Mouse (Mus musculus) thymus, adult 2 months (tissue): ENCODE data around the gene Kcnd2. TPM values are rescaled to one million over a fixed set of nuclear protein-coding genes. Genes with fewer than 3 reads are reported as not detected.

ENCODE experiments used
- DNase-seq: peaks from one replicate; pipeline ENCODE4 v3.0.0; 2021
- H3K27ac ChIP-seq: fragments of 200-500 bp; 2 replicates; pipeline ENCODE4 v1.5.1; 2012; ENCODE audit warnings: low read length, control low read depth; ENCODE audit not compliant: control insufficient read depth, insufficient read depth
- H3K27me3 ChIP-seq: fragments of 200-500 bp; 2 replicates; pipeline ENCODE4 v1.6.1; 2012; ENCODE audit warnings: mild to moderate bottlenecking, low read length, moderate library complexity, mixed read lengths; ENCODE audit not compliant: control insufficient read depth, insufficient read depth
- H3K36me3 ChIP-seq: fragments of 200-500 bp; 2 replicates; pipeline ENCODE4 v1.6.1; 2012; ENCODE audit warnings: mild to moderate bottlenecking, low read length, moderate library complexity; ENCODE audit not compliant: control insufficient read depth, insufficient read depth
- H3K4me1 ChIP-seq: fragments of 200-500 bp; replicated peaks from 2 replicates; pipeline ENCODE4 v1.6.1; 2012; ENCODE audit warnings: low read length; ENCODE audit not compliant: control insufficient read depth, insufficient read depth
- H3K4me3 ChIP-seq: fragments of 200-500 bp; 2 replicates; pipeline ENCODE4 v1.5.1; 2012; ENCODE audit warnings: mild to moderate bottlenecking, low read length, control low read depth, moderate library complexity; ENCODE audit not compliant: control insufficient read depth, insufficient read depth
- CTCF ChIP-seq: fragments of 200-500 bp; IDR thresholded peaks from 2 replicates; pipeline ENCODE4 v1.5.1; 2012; ENCODE audit warnings: mild to moderate bottlenecking, control low read depth, low read length, moderate library complexity, borderline replicate concordance; ENCODE audit not compliant: control insufficient read depth, poor library complexity, insufficient read depth; ENCODE audit errors: extremely low read depth
- POLR2A ChIP-seq: fragments of 200-500 bp; IDR thresholded peaks from 2 replicates; pipeline ENCODE4 v1.6.1; 2012; ENCODE audit warnings: mild to moderate bottlenecking, low read length, control low read depth, moderate library complexity; ENCODE audit not compliant: control insufficient read depth, poor library complexity, insufficient read depth; ENCODE audit errors: extremely low read depth
- whole genome bisulfite sequencing: fragments of 180-500 bp; shearing (Covaris S2); methylation state at CpG from one replicate; pipeline ENCODE4 v1.1.7; 2018; 5-methylcytosine and 5-hydroxymethylcytosine counted together
- polyA plus RNA-seq: library from polyadenylated mRNA; depleted of rRNA; stranded (reverse); fragments of >200 nt; gene quantifications from 2 replicates; pipeline ENCODE4 v1.2.3, GENCODE M21; 2012

The Kcnd2 gene
- polyA plus RNA-seq, 1 experiment, result 0.50 TPM

DNA sequence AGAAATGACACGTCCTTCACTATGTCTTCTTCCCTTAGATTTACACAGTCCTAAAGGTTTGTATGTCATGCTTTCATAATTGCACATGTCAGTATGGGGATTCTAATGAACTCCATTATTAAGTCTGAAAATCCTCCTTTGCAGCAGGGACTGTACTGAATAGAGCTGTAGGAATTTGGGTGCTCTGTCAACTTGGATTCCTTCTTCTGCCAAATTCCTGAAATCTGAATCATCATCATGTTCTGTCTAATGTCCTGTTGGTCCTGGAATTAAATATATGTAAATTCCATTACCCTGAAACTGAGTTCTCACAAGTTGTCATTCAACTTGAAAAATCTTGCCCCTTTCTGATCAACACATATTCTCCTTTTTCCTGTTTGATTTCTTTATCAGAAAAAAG lies 532.2 kb downstream of the Kcnd2 start:
- H3K4me1 ChIP-seq, result no peaks in the 10 kb centered on the region
- TF ChIP-seq POLR2A, result no peak
- H3K36me3 ChIP-seq, result no peaks in the 10 kb centered on the region
- no peak overlapping the region for H3K27ac ChIP-seq
- no peaks in the 10 kb centered on the region for H3K27me3 ChIP-seq
- no peak overlapping the region for H3K4me3 ChIP-seq
- 95% methylated on average over 1 of the region's 1 CpGs for WGBS
- DNase-seq, result no peak

DNA sequence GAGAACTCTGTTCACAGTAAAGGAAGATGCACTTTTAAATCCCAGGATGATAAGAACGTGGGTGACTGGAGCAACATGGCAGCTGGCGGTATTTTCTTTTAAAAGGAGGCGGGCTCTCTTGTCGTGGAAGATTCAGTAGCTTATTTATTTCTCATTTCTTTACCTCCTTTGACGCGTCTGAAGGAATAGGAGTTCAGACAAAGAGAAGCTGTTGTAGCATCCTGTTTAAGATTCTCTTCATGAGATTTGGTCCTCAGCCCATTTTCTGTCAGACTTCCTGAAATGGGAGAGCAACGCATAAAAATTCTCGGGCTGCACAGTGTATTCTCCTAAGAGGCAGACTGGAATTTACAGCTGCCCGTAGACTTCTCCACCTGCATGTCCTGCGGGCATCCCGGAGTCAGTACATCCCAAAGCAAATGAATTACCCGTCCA lies 552.5 kb downstream of the Kcnd2 start:
- Histone ChIP-seq H3K4me1 (no peaks in the 10 kb centered on the region), H3K27me3 (no peaks in the 10 kb centered on the region), H3K36me3 (no peaks in the 10 kb centered on the region), H3K27ac (no peak overlapping the region), H3K4me3 (no peak overlapping the region)
- no peak for DNase-seq
- TF ChIP-seq POLR2A (no peak), CTCF (no peak)
- WGBS, result 93% methylated on average over 12 of the region's 12 CpGs

- no peak for DNase-seq
- Histone ChIP-seq H3K4me1 (no peaks in the 10 kb centered on the region), H3K27me3 (no peaks in the 10 kb centered on the region), H3K4me3 (no peak overlapping the region), H3K27ac (no peak overlapping the region), H3K36me3 (no peaks in the 10 kb centered on the region)
- 90% methylated on average over 9 of the region's 9 CpGs for WGBS
- TF ChIP-seq POLR2A (no peak), CTCF (no peak)
These were observed 553.6 kb downstream of the Kcnd2 start for GRCm38 (mm10) chr6:21768745-21769446.

- Histone ChIP-seq H3K4me3 (no peak overlapping the region), H3K27me3 (no peaks in the 10 kb centered on the region), H3K4me1 (no peaks in the 10 kb centered on the region), H3K27ac (no peak overlapping the region), H3K36me3 (no peaks in the 10 kb centered on the region)
- TF ChIP-seq POLR2A (no peak), CTCF (no peak)
- WGBS, result 85% methylated on average over 1 of the region's 1 CpGs
- DNase-seq, result no peak
These were observed 554.1 kb downstream of the Kcnd2 start for GRCm38 (mm10) chr6:21769447-21769809.

DNA sequence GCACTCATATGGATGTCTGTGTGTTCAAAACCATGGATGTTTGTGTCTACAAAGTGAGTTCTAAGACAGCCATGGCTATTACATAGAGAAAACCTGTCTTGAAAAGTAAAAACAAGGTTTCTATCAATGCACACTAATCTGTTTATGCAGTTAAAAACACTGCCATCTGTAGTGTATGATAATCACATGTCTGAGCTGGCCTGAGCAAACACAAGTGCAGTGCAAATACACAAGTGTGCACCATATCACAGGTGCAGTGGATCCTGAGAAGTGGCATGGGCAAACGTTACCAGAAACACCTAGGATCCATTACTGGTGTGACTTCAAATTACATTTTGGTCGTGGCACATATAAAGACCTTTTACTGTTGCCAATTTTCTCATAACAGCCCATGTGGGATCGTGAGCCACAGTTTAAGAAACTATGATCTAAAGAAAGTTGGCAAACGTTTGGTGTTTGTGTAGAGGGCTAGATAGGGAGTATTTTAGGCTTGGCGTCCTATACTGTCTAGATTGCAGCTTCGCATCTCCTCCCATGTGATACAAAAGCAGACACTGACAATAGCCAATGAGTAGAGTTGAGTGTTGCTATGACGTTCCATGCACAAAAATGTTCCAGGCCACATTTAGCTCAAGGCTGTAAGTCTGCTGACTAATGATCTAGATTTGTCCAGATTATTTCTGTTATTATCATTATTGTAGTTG lies 559.1 kb downstream of the Kcnd2 start:
- WGBS, result 88% methylated on average over 7 of the region's 7 CpGs
- Histone ChIP-seq H3K27me3 (no peaks in the 10 kb centered on the region), H3K4me3 (no peak overlapping the region), H3K36me3 (no peaks in the 10 kb centered on the region), H3K27ac (no peak overlapping the region), H3K4me1 (no peaks in the 10 kb centered on the region)
- TF ChIP-seq CTCF (no peak), POLR2A (no peak)
- no peak for DNase-seq
